Mouse (Mus musculus): Measurements from ENCODE around the gene Ldhc. TPM values are rescaled to one million over a fixed set of nuclear protein-coding genes. Genes with fewer than 3 reads are reported as not detected.
A peak's percentile ranks its signal among the peaks of the same experiment; 100 is the strongest.
"Not testable (repeated sequence)": the region's sequence is repeated elsewhere in the genome, so short reads cannot be mapped to it uniquely, and the experiment has no call there.

Ldhc gene
- not detected in 2 replicates for polyA plus RNA-seq (2012; ENCODE audit: insufficient read depth, insufficient read length, missing spikeins)

- Histone ChIP-seq H3K4me3 (ENCODE audit: insufficient read depth, low read depth, low read length) (no peak within 1 kb of the TSS), H3K4me1 (ENCODE audit: control insufficient read depth, insufficient read depth, insufficient read length, low read length) (no peaks in the 10 kb centered on the region), H3K27ac (replicated peaks; ENCODE audit: low read depth, low read length) (no peak within 1 kb of the TSS)
Measured at GRCm38 (mm10) chr7:46860996-46861395, at the start of gene Ldhc. TSS of gene Ldhc (plus strand) at chr7:46861203.

GRCm38 (mm10) chr7:46814012-46814411, 47.0 kb upstream of the Ldhc start:
- H3K4me1 ChIP-seq (ENCODE audit: control insufficient read depth, insufficient read depth, insufficient read length, low read length): no peaks in the 10 kb centered on the region
- H3K4me3 ChIP-seq (ENCODE audit: insufficient read depth, low read depth, low read length): no peak overlapping the region
- H3K27ac ChIP-seq (replicated peaks; ENCODE audit: low read depth, low read length): no peak overlapping the region

GRCm38 (mm10) chr7:46820876-46821632, 39.9 kb upstream of the Ldhc start:
- H3K4me1 ChIP-seq (ENCODE audit: control insufficient read depth, insufficient read depth, insufficient read length, low read length); H3K27ac ChIP-seq (replicated peaks; ENCODE audit: low read depth, low read length); H3K4me3 ChIP-seq (ENCODE audit: insufficient read depth, low read depth, low read length): not testable (repeated sequence)

GRCm38 (mm10) chr7:46827046-46827802, 33.8 kb upstream of the Ldhc start:
- peak overlapping the region; percentile 45 for H3K27ac ChIP-seq (replicated peaks; ENCODE audit: low read depth, low read length)
- H3K4me3 ChIP-seq (ENCODE audit: insufficient read depth, low read depth, low read length): peak overlapping the region; percentile 7; the same call in 1 of the 2 replicates
- H3K4me1 ChIP-seq (ENCODE audit: control insufficient read depth, insufficient read depth, insufficient read length, low read length): peaks cover 16% of the 10 kb centered on the region

- Histone ChIP-seq H3K27ac (replicated peaks; ENCODE audit: low read depth, low read length) (peak overlapping the region; percentile 45; the same call in 1 of the 2 replicates), H3K4me1 (ENCODE audit: control insufficient read depth, insufficient read depth, insufficient read length, low read length) (peaks cover 16% of the 10 kb centered on the region), H3K4me3 (ENCODE audit: insufficient read depth, low read depth, low read length) (no peak overlapping the region)
Measured at GRCm38 (mm10) chr7:46827803-46828184, 33.2 kb upstream of the Ldhc start.

- Histone ChIP-seq H3K4me3 (ENCODE audit: insufficient read depth, low read depth, low read length) (no peak overlapping the region), H3K27ac (replicated peaks; ENCODE audit: low read depth, low read length) (peak overlapping the region; percentile 71)
Measured at GRCm38 (mm10) chr7:46829911-46830310, 31.1 kb upstream of the Ldhc start.

GRCm38 (mm10) chr7:46830799-46831590, 30.0 kb upstream of the Ldhc start:
- H3K27ac ChIP-seq (replicated peaks; ENCODE audit: low read depth, low read length): peak overlapping the region; percentile 10
- peaks cover 18% of the 10 kb centered on the region for H3K4me1 ChIP-seq (ENCODE audit: control insufficient read depth, insufficient read depth, insufficient read length, low read length)
- H3K4me3 ChIP-seq (ENCODE audit: insufficient read depth, low read depth, low read length): no peak overlapping the region

More at GRCm38 (mm10) chr7:46829911-46830310, 31.1 kb upstream of the Ldhc start:
- peaks cover 18% of the 10 kb centered on the region for H3K4me1 ChIP-seq (ENCODE audit: control insufficient read depth, insufficient read depth, insufficient read length, low read length)

- peak overlapping the region; percentile 10; the same call in 1 of the 2 replicates for H3K27ac ChIP-seq (replicated peaks; ENCODE audit: low read depth, low read length)
- H3K4me1 ChIP-seq (ENCODE audit: control insufficient read depth, insufficient read depth, insufficient read length, low read length): peaks cover 18% of the 10 kb centered on the region
- no peak overlapping the region for H3K4me3 ChIP-seq (ENCODE audit: insufficient read depth, low read depth, low read length)
Measured at GRCm38 (mm10) chr7:46831693-46832092, 29.3 kb upstream of the Ldhc start.

- peaks cover 20% of the 10 kb centered on the region for H3K4me1 ChIP-seq (ENCODE audit: control insufficient read depth, insufficient read depth, insufficient read length, low read length)
- H3K4me3 ChIP-seq (ENCODE audit: insufficient read depth, low read depth, low read length); H3K27ac ChIP-seq (replicated peaks; ENCODE audit: low read depth, low read length): not testable (repeated sequence)
Measured at GRCm38 (mm10) chr7:46832112-46832810, 28.7 kb upstream of the Ldhc start.

- no peak overlapping the region for H3K4me3 ChIP-seq (ENCODE audit: insufficient read depth, low read depth, low read length)
- H3K27ac ChIP-seq (replicated peaks; ENCODE audit: low read depth, low read length): peak overlapping the region; percentile 7; the same call in 1 of the 2 replicates
- peaks cover 19% of the 10 kb centered on the region for H3K4me1 ChIP-seq (ENCODE audit: control insufficient read depth, insufficient read depth, insufficient read length, low read length)
Measured at GRCm38 (mm10) chr7:46833266-46833665, 27.7 kb upstream of the Ldhc start.

GRCm38 (mm10) chr7:46833670-46834255, 27.2 kb upstream of the Ldhc start:
- peaks cover 19% of the 10 kb centered on the region for H3K4me1 ChIP-seq (ENCODE audit: control insufficient read depth, insufficient read depth, insufficient read length, low read length)
- no peak overlapping the region for H3K4me3 ChIP-seq (ENCODE audit: insufficient read depth, low read depth, low read length)
- 0 out of 2 replicates have a peak overlapping the region, but pooled peaks have one; percentile 7 for H3K27ac ChIP-seq (replicated peaks; ENCODE audit: low read depth, low read length)

- H3K4me3 ChIP-seq (ENCODE audit: insufficient read depth, low read depth, low read length): no peak overlapping the region
- peaks cover 21% of the 10 kb centered on the region for H3K4me1 ChIP-seq (ENCODE audit: control insufficient read depth, insufficient read depth, insufficient read length, low read length)
- no peak overlapping the region for H3K27ac ChIP-seq (replicated peaks; ENCODE audit: low read depth, low read length)
Measured at GRCm38 (mm10) chr7:46834994-46835610, 25.9 kb upstream of the Ldhc start.

- H3K4me3 ChIP-seq (ENCODE audit: insufficient read depth, low read depth, low read length): no peak overlapping the region
- H3K27ac ChIP-seq (replicated peaks; ENCODE audit: low read depth, low read length): no peak overlapping the region
- peaks cover 18% of the 10 kb centered on the region; the same call in 1 of the 2 replicates for H3K4me1 ChIP-seq (ENCODE audit: control insufficient read depth, insufficient read depth, insufficient read length, low read length)
Measured at GRCm38 (mm10) chr7:46836357-46836756, 24.6 kb upstream of the Ldhc start.

- peaks cover 18% of the 10 kb centered on the region; the same call in 1 of the 2 replicates for H3K4me1 ChIP-seq (ENCODE audit: control insufficient read depth, insufficient read depth, insufficient read length, low read length)
- H3K27ac ChIP-seq (replicated peaks; ENCODE audit: low read depth, low read length): peak overlapping the region; percentile 20; the same call in 1 of the 2 replicates
- H3K4me3 ChIP-seq (ENCODE audit: insufficient read depth, low read depth, low read length): no peak overlapping the region
Measured at GRCm38 (mm10) chr7:46837073-46837472, 23.9 kb upstream of the Ldhc start.

Measured in brown adipose tissue, adult 24 weeks (tissue).